Mouse (Mus musculus): Measurements from ENCODE around the gene Cfd.

GRCm38 (mm10) chr10:79846553-79846952 lies 44.1 kb upstream of the Cfd start:
- no peak for TF ChIP-seq ZNF384 (IDR thresholded peaks at IDR 0.05; ENCODE audit: low read depth, low read length)
- TF ChIP-seq ZC3H11A (IDR thresholded peaks at IDR 0.05; ENCODE audit: borderline replicate concordance, low read depth, low read length), result no peak
- TF ChIP-seq MAFK (IDR thresholded peaks at IDR 0.05; ENCODE audit: insufficient read depth, low read depth, low read length), result no peak
- TF ChIP-seq HCFC1 (IDR thresholded peaks at IDR 0.05; ENCODE audit: borderline replicate concordance, insufficient read depth, low read length), result no peak

Data from ES-E14 (cell line).